Mouse (Mus musculus): ENCODE measurements around the gene Stk33. TPM values are rescaled to one million over a fixed set of nuclear protein-coding genes. Genes with fewer than 3 reads are reported as not detected.

Stk33 gene
- polyA plus RNA-seq, 1 experiment from 2014 or later = 0.35 TPM

- H3K36me3 ChIP-seq = no peaks in the 10 kb centered on the region
- no peak overlapping the region for H3K4me3 ChIP-seq (replicated peaks)
- no peak overlapping the region for H3K9ac ChIP-seq
- no peaks in the 10 kb centered on the region for H3K9me3 ChIP-seq
- no peaks in the 10 kb centered on the region for H3K27me3 ChIP-seq (replicated peaks)
- ATAC-seq = no peak
- H3K4me1 ChIP-seq (replicated peaks) = peaks cover 3% of the 10 kb centered on the region; the same call in 1 of the 2 replicates
- H3K4me2 ChIP-seq (replicated peaks) = no peak overlapping the region
- 76% methylated on average over 3 of the region's 3 CpGs for WGBS
- H3K27ac ChIP-seq = no peak overlapping the region
These were observed 163.7 kb downstream of the Stk33 start for GRCm38 (mm10) chr7:109275151-109275550.

DNA sequence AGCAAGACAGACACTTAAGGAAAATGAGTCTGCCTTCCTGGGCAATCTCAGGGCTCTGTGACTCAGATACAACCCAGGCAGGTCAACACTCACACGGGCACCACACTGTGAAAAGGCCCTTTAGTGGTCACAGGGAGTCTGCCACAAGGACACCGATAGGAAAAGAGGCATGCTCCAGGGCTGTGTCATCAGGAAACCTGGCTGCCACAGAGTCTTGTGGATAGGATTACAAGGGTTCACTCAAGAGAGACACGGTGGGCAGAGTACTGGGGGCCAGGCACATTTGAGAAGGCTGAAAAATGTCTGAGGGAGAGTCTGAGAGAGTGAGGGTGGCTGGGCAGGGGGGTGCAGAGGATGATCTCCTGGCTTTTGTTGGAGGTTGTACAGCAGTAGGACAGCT lies 164.6 kb downstream of the Stk33 start:
- no peak for ATAC-seq
- Histone ChIP-seq H3K4me3 (replicated peaks) (no peak overlapping the region), H3K27ac (no peak overlapping the region), H3K4me2 (replicated peaks) (no peak overlapping the region), H3K4me1 (replicated peaks) (peaks cover 3% of the 10 kb centered on the region; the same call in 1 of the 2 replicates), H3K9me3 (no peaks in the 10 kb centered on the region), H3K9ac (no peak overlapping the region), H3K27me3 (replicated peaks) (no peaks in the 10 kb centered on the region), H3K36me3 (no peaks in the 10 kb centered on the region)
- 67% methylated on average over 3 of the region's 3 CpGs for WGBS

GRCm38 (mm10) chr7:109269046-109269445 lies 169.8 kb downstream of the Stk33 start:
- Histone ChIP-seq H3K9me3 (no peaks in the 10 kb centered on the region), H3K27me3 (replicated peaks) (no peaks in the 10 kb centered on the region), H3K4me3 (replicated peaks) (no peak overlapping the region), H3K9ac (no peak overlapping the region), H3K36me3 (no peaks in the 10 kb centered on the region), H3K4me1 (replicated peaks) (no peaks in the 10 kb centered on the region), H3K4me2 (replicated peaks) (no peak overlapping the region), H3K27ac (no peak overlapping the region)
- 77% methylated on average over 4 of the region's 4 CpGs for WGBS
- ATAC-seq = no peak

- H3K9ac ChIP-seq = no peak overlapping the region
- no peaks in the 10 kb centered on the region for H3K4me1 ChIP-seq (replicated peaks)
- H3K4me3 ChIP-seq (replicated peaks) = no peak overlapping the region
- no peaks in the 10 kb centered on the region for H3K9me3 ChIP-seq
- no peaks in the 10 kb centered on the region for H3K27me3 ChIP-seq (replicated peaks)
- H3K4me2 ChIP-seq (replicated peaks) = no peak overlapping the region
- no peak overlapping the region for H3K27ac ChIP-seq
- no peaks in the 10 kb centered on the region for H3K36me3 ChIP-seq
- 44% methylated on average over 4 of the region's 4 CpGs for WGBS
- ATAC-seq = no peak
These were observed 171.5 kb downstream of the Stk33 start for GRCm38 (mm10) chr7:109267370-109267769.

DNA sequence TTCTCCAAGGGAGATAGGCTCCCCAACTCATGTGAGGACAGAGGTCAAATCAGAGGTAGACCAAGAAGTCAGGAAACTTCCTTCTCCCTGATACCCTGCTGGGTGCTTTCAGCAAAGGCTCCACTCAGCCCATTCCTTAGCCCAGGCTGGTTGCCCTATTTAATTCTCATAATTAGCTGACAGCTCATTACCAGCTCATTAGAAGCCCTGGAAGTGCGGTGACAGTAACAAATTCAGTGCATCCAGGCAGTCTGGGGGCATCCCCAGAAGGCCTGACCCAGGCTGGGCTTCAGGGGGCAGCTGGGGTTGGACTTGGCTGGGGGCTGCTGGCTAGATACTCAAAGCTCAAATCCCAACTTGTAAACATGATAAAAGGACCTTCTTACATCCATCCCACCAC lies 172.7 kb downstream of the Stk33 start:
- no peaks in the 10 kb centered on the region for H3K9me3 ChIP-seq
- H3K27ac ChIP-seq = no peak overlapping the region
- WGBS = 71% methylated on average over 1 of the region's 1 CpGs
- H3K27me3 ChIP-seq (replicated peaks) = no peaks in the 10 kb centered on the region
- no peak overlapping the region for H3K4me2 ChIP-seq (replicated peaks)
- H3K9ac ChIP-seq = no peak overlapping the region
- no peaks in the 10 kb centered on the region for H3K4me1 ChIP-seq (replicated peaks)
- no peaks in the 10 kb centered on the region for H3K36me3 ChIP-seq
- ATAC-seq = no peak
- H3K4me3 ChIP-seq (replicated peaks) = no peak overlapping the region

DNA sequence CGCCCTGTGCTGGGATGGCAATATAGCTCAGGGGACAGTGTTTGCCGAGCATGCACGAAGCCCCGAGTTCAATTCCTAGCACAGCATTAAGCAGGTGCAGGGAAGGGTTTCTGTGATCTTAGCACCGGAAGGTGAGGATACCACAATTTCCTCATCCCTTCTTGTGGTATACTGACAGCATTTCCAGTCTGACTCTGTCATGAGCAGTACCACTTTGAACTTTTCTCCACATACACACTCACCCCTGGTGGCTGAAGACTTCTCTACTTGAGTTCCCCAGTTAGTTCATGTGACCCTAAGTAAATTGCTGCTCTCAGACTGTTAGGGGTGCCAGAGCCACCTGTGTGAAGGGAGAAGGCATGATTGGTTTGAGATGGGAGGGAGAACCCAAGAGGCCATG lies 173.3 kb downstream of the Stk33 start:
- no peak overlapping the region for H3K4me2 ChIP-seq (replicated peaks)
- 88% methylated on average over 5 of the region's 5 CpGs for whole genome bisulfite sequencing
- no peak overlapping the region for H3K4me3 ChIP-seq (replicated peaks)
- no peaks in the 10 kb centered on the region for H3K9me3 ChIP-seq
- no peaks in the 10 kb centered on the region for H3K4me1 ChIP-seq (replicated peaks)
- no peaks in the 10 kb centered on the region for H3K27me3 ChIP-seq (replicated peaks)
- no peak overlapping the region for H3K9ac ChIP-seq
- H3K36me3 ChIP-seq = no peaks in the 10 kb centered on the region
- H3K27ac ChIP-seq = no peak overlapping the region
- ATAC-seq = no peak

GRCm38 (mm10) chr7:109255506-109256352 lies 183.2 kb downstream of the Stk33 start:
- Histone ChIP-seq H3K27ac (no peak overlapping the region), H3K9ac (no peak overlapping the region), H3K4me2 (replicated peaks) (peak overlapping the region; percentile 45), H3K27me3 (replicated peaks) (no peaks in the 10 kb centered on the region), H3K4me3 (replicated peaks) (no peak overlapping the region), H3K36me3 (no peaks in the 10 kb centered on the region), H3K4me1 (replicated peaks) (no peaks in the 10 kb centered on the region), H3K9me3 (no peaks in the 10 kb centered on the region)
- peak; percentile 74 for ATAC-seq
- WGBS = 28% methylated on average over 28 of the region's 28 CpGs

DNA sequence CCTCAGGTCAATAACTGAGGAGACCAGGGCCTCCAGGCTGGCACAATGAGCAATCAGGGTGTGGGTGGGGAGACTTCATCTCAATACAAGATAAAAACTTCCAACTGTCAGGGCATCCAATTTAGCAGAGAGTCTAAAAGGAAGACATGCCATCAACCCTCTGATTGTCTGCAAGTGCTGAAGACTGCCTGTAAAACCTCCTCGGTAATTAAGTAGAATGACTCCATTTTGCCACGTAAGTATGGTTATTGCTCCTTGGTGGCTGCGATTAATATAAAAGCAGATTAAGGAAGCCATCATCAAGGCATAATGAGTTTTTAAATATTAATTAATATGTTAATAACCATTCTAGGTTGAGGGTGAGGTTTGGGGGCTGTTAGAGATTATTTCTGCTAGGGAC lies 187.5 kb downstream of the Stk33 start:
- ATAC-seq = no peak
- no peak overlapping the region for H3K4me2 ChIP-seq (replicated peaks)
- H3K36me3 ChIP-seq = no peaks in the 10 kb centered on the region
- H3K4me1 ChIP-seq (replicated peaks) = no peaks in the 10 kb centered on the region
- 88% methylated on average over 3 of the region's 3 CpGs for WGBS
- H3K4me3 ChIP-seq (replicated peaks) = no peak overlapping the region
- no peaks in the 10 kb centered on the region for H3K9me3 ChIP-seq
- H3K27me3 ChIP-seq (replicated peaks) = no peaks in the 10 kb centered on the region
- no peak overlapping the region for H3K9ac ChIP-seq
- H3K27ac ChIP-seq = no peak overlapping the region

DNA sequence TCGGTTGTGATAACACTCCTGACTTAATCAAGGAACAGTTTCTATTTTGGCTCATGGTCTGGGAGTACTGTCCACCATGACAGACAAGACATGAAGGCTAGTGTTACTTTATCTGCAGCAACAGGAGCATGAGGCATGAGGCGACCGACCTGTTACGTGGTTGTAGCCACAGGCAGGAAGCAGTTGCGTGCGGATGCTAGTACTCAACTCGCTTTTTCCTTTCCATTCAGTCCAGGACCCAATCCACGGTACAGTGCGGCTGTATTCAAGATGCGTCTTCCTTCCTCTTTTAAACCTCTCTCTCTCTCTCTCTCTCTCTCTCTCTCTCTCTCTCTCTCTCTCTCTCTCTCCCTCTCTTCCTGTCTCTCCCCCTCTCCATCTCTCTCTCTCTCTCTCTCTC lies 194.1 kb downstream of the Stk33 start:
- Histone ChIP-seq H3K4me2 (replicated peaks) (no peak overlapping the region), H3K4me3 (replicated peaks) (no peak overlapping the region), H3K27me3 (replicated peaks) (no peaks in the 10 kb centered on the region), H3K36me3 (no peaks in the 10 kb centered on the region), H3K4me1 (replicated peaks) (no peaks in the 10 kb centered on the region), H3K27ac (no peak overlapping the region), H3K9ac (no peak overlapping the region), H3K9me3 (no peaks in the 10 kb centered on the region)
- no peak for ATAC-seq
- 90% methylated on average over 10 of the region's 10 CpGs for WGBS

- Histone ChIP-seq H3K4me2 (replicated peaks) (no peak overlapping the region), H3K9me3 (no peaks in the 10 kb centered on the region), H3K4me1 (replicated peaks) (no peaks in the 10 kb centered on the region), H3K36me3 (no peaks in the 10 kb centered on the region), H3K27ac (no peak overlapping the region), H3K4me3 (replicated peaks) (no peak overlapping the region), H3K27me3 (replicated peaks) (no peaks in the 10 kb centered on the region), H3K9ac (no peak overlapping the region)
- WGBS = 16% methylated on average over 19 of the region's 19 CpGs
- ATAC-seq = no peak
These were observed 197.6 kb downstream of the Stk33 start for GRCm38 (mm10) chr7:109241313-109241712.

DNA sequence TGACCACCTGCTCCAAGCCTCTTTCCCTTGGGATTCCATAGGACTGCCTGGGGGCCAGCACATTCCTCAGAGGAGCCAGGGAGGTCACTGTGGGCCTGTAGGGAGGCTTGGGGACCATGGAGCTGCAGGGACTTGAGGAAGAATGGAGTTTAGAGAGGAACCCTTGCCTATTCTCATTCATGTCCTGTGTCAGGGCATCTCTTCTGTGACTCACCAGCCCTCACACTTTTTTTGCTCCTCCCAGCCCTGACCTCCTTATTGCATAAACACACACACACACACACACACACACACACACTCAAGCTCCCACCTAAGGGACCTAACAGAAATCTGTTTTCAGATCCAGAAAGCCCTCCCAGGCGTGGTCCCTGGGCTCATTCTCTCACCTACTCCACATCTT lies 199.5 kb downstream of the Stk33 start:
- no peak for ATAC-seq
- no peaks in the 10 kb centered on the region for H3K4me1 ChIP-seq (replicated peaks)
- 61% methylated on average over 1 of the region's 1 CpGs for WGBS

GRCm38 (mm10) chr7:109238724-109239123 lies 200.2 kb downstream of the Stk33 start:
- H3K4me2 ChIP-seq (replicated peaks) = no peak overlapping the region
- H3K9ac ChIP-seq = no peak overlapping the region
- no peak for ATAC-seq
- no peaks in the 10 kb centered on the region for H3K9me3 ChIP-seq
- WGBS = 78% methylated on average over 10 of the region's 10 CpGs
- no peaks in the 10 kb centered on the region for H3K4me1 ChIP-seq (replicated peaks)
- H3K27me3 ChIP-seq (replicated peaks) = no peaks in the 10 kb centered on the region
- no peak overlapping the region for H3K27ac ChIP-seq
- no peak overlapping the region for H3K4me3 ChIP-seq (replicated peaks)
- H3K36me3 ChIP-seq = no peaks in the 10 kb centered on the region

More for the DNA sequence above, 199.5 kb downstream of the Stk33 start:
- Histone ChIP-seq H3K9ac (no peak overlapping the region), H3K4me2 (replicated peaks) (no peak overlapping the region), H3K9me3 (no peaks in the 10 kb centered on the region), H3K27ac (no peak overlapping the region), H3K36me3 (no peaks in the 10 kb centered on the region), H3K4me3 (replicated peaks) (no peak overlapping the region), H3K27me3 (replicated peaks) (no peaks in the 10 kb centered on the region)
